Mouse (Mus musculus): ENCODE results near the gene Taf6l.

DNA sequence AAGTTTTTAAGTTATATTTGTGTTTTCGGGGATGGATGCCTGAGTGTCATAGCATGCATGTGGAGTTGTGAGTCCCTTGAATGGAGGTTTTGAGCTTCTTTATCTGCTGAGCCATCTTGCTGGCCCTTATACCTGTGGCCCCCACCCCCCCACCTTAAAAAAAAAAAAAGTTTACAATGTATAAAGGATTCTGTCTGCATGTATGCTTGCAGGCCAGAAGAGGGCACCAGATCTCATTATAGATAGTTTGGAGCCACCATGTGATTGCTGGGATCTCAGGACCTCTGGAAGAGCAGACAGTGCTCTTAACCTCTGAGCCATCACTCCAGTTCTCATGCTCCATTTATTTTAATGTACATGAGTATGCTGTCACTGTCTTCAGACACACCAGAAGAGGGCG lies 38.8 kb downstream of the Taf6l start:
- TF ChIP-seq POLR2A (IDR thresholded peaks at IDR 0.05; ENCODE audit: insufficient read depth, low read length) = no peak
- TF ChIP-seq CTCF (IDR thresholded peaks at IDR 0.05; ENCODE audit: low read depth, low read length) = no peak

All from ES-Bruce4 (cell line).